Mouse (Mus musculus) ES-E14 (cell line): ENCODE results near the gene Cd209a. TPM values are rescaled to one million over a fixed set of nuclear protein-coding genes. Genes with fewer than 3 reads are reported as not detected.

ENCODE experiments used
- DNase-seq: peaks from one replicate; pipeline ENCODE4 v3.0.0-alpha.2; 2013; ENCODE audit warnings: low read depth, low spot score
- H3K27ac ChIP-seq: 2 replicates; pipeline ENCODE4 v1.5.1; 2012; ENCODE audit warnings: low read depth, mild to moderate bottlenecking, low read length, moderate library complexity, mixed read lengths; ENCODE audit not compliant: poor library complexity, insufficient read depth, severe bottlenecking
- H3K36me3 ChIP-seq: 2 replicates; pipeline ENCODE4 v1.6.1; 2012; ENCODE audit warnings: mild to moderate bottlenecking, low read length, moderate library complexity, mixed read lengths; ENCODE audit not compliant: control insufficient read depth, poor library complexity, insufficient read depth, severe bottlenecking
- H3K4me1 ChIP-seq, 2 experiments: fragments of 150-350 bp in 1 of 2; sonication (generic) in 1 of 2; 2 replicates each; pipeline ENCODE4 v1.6.1; 2012; ENCODE audit warnings: low read length in 2 of 2, mild to moderate bottlenecking in 1 of 2, mixed read lengths in 1 of 2; ENCODE audit not compliant: control insufficient read depth in 2 of 2, insufficient read depth in 2 of 2, poor library complexity in 1 of 2
- H3K4me3 ChIP-seq, 2 experiments: fragments of 150-350 bp in 1 of 2; sonication (generic) in 1 of 2; 2 replicates each; pipeline ENCODE4 v1.5.1; 2012; ENCODE audit warnings: low read length in 2 of 2, low read depth in 1 of 2, mild to moderate bottlenecking in 1 of 2, mixed read lengths in 1 of 2; ENCODE audit not compliant: insufficient read depth in 1 of 2, poor library complexity in 1 of 2, severe bottlenecking in 1 of 2
- H3K9ac ChIP-seq: 2 replicates; pipeline ENCODE4 v1.6.1; 2012; ENCODE audit warnings: low read depth, mild to moderate bottlenecking, low read length, mixed read lengths; ENCODE audit not compliant: poor library complexity, insufficient read depth, severe bottlenecking
- H3K9me3 ChIP-seq: fragments of 150-350 bp; sonication (generic); 2 replicates; pipeline ENCODE4 v1.6.1; 2012; ENCODE audit warnings: low read depth, mild to moderate bottlenecking, low read length; ENCODE audit not compliant: control insufficient read depth, insufficient read depth
- CHD2 ChIP-seq: IDR thresholded peaks from 2 replicates; pipeline ENCODE4 v1.6.1; 2014; ENCODE audit warnings: mild to moderate bottlenecking, low read depth, low read length, inconsistent platforms
- HCFC1 ChIP-seq: IDR thresholded peaks from 2 replicates; pipeline ENCODE4 v1.6.1; 2012; ENCODE audit warnings: low read length, inconsistent platforms, borderline replicate concordance; ENCODE audit not compliant: insufficient read depth
- MAFK ChIP-seq: IDR thresholded peaks from 2 replicates; pipeline ENCODE4 v1.6.1; 2014; ENCODE audit warnings: mild to moderate bottlenecking, low read depth, low read length, inconsistent platforms; ENCODE audit not compliant: insufficient read depth
- ZC3H11A ChIP-seq: IDR thresholded peaks from 2 replicates; pipeline ENCODE4 v1.6.1; 2012; ENCODE audit warnings: low read depth, mild to moderate bottlenecking, inconsistent platforms, low read length, borderline replicate concordance
- ZNF384 ChIP-seq: IDR thresholded peaks from 2 replicates; pipeline ENCODE4 v1.6.1; 2012; ENCODE audit warnings: low read depth, low read length, inconsistent platforms
- in situ Hi-C, 2 experiments: fragments of 600-800 bp; cut with MboI; formaldehyde crosslinking; loops; one replicate each; pipeline ENCODE4 v1.15.1; 2025; ENCODE audit warnings: low sequenced_read_pairs in 2 of 2, inconsistent platforms in 1 of 2; ENCODE audit not compliant: unreplicated experiment in 2 of 2
- total RNA-seq: library from RNA; depleted of rRNA; stranded (reverse); fragments of 300-350 nt; gene quantifications from 2 replicates; pipeline ENCODE4 v1.2.3, GENCODE M21; 2012

The Cd209a gene
- total RNA-seq, 1 experiment, result not detected

- in situ Hi-C loops, result no loop called here
- no peak for DNase-seq
- TF ChIP-seq ZNF384 (no peak), MAFK (no peak), HCFC1 (no peak), ZC3H11A (no peak), CHD2 (no peak)
Measured at GRCm38 (mm10) chr8:3711646-3712045, 37.1 kb downstream of the Cd209a start.

GRCm38 (mm10) chr8:3710312-3710711, 38.5 kb downstream of the Cd209a start:
- no peak for DNase-seq
- no peak for TF ChIP-seq ZC3H11A
- TF ChIP-seq CHD2, result no peak
- TF ChIP-seq ZNF384, result no peak
- no peak for TF ChIP-seq HCFC1
- TF ChIP-seq MAFK, result no peak
- Histone ChIP-seq H3K27ac (no peak overlapping the region), H3K36me3 (no peaks in the 10 kb centered on the region), H3K4me1 (no peaks in the 10 kb centered on the region), H3K4me3 (no peak overlapping the region), H3K9me3 (no peaks in the 10 kb centered on the region), H3K9ac (no peak overlapping the region)
- in situ Hi-C loops, result no loop called here

More at GRCm38 (mm10) chr8:3711646-3712045, 37.1 kb downstream of the Cd209a start:
- H3K4me3 ChIP-seq, result no peak overlapping the region
- no peaks in the 10 kb centered on the region for H3K4me1 ChIP-seq
- H3K9me3 ChIP-seq, result no peaks in the 10 kb centered on the region
- H3K9ac ChIP-seq, result no peak overlapping the region
- H3K27ac ChIP-seq, result no peak overlapping the region
- H3K36me3 ChIP-seq, result no peaks in the 10 kb centered on the region

- in situ Hi-C loops, result no loop called here
- TF ChIP-seq ZC3H11A (no peak), ZNF384 (no peak), HCFC1 (no peak), CHD2 (no peak), MAFK (no peak)
- Histone ChIP-seq H3K4me3 (no peak overlapping the region), H3K4me1 (no peaks in the 10 kb centered on the region), H3K9me3 (no peaks in the 10 kb centered on the region), H3K36me3 (no peaks in the 10 kb centered on the region), H3K9ac (no peak overlapping the region), H3K27ac (no peak overlapping the region)
- no peak for DNase-seq
Measured at GRCm38 (mm10) chr8:3707611-3708010, 41.2 kb downstream of the Cd209a start.

- Histone ChIP-seq H3K36me3 (no peaks in the 10 kb centered on the region), H3K4me1 (no peaks in the 10 kb centered on the region), H3K9ac (no peak overlapping the region), H3K27ac (no peak overlapping the region), H3K4me3 (no peak overlapping the region), H3K9me3 (no peaks in the 10 kb centered on the region)
- DNase-seq, result no peak
- in situ Hi-C loops, result no loop called here
- no peak for TF ChIP-seq ZNF384
- TF ChIP-seq HCFC1, result no peak
- TF ChIP-seq CHD2, result no peak
- no peak for TF ChIP-seq MAFK
- TF ChIP-seq ZC3H11A, result no peak
Measured at GRCm38 (mm10) chr8:3705711-3706110, 43.1 kb downstream of the Cd209a start.

GRCm38 (mm10) chr8:3701491-3701890, 47.3 kb downstream of the Cd209a start:
- no peak for DNase-seq
- TF ChIP-seq CHD2 (no peak), MAFK (no peak), ZC3H11A (no peak), HCFC1 (no peak), ZNF384 (no peak)
- no peak overlapping the region for H3K4me3 ChIP-seq
- no peak overlapping the region for H3K9ac ChIP-seq
- no peaks in the 10 kb centered on the region for H3K36me3 ChIP-seq
- H3K27ac ChIP-seq, result no peak overlapping the region
- in situ Hi-C loops, result no loop called here
- H3K9me3 ChIP-seq, result peaks cover 10% of the 10 kb centered on the region
- H3K4me1 ChIP-seq, result no peaks in the 10 kb centered on the region
